15 mouse cellular contexts compared by ENCODE assay signal in genomic region chr2:141441896-141442295, GRCm38 (mm10).
"Had no signal": no experiment of that assay in that cellular context is flagged by ENCODE, and none has a peak within 500 bp of the region (broad histone marks: within the 10 kb centered on the region; RNA-seq: fewer than 3 reads in every experiment).

No protein-coding gene starts in this region.

- H3K4me2 ChIP-seq: liver, embryonic 13.5 days; midbrain, embryonic 13.5 days; neural tube, embryonic 12.5 days; stomach, embryonic 15.5 days had no signal

- H3K9ac ChIP-seq: liver, embryonic 13.5 days; midbrain, embryonic 13.5 days; neural tube, embryonic 12.5 days; stomach, embryonic 15.5 days had no signal

- H3K4me1 ChIP-seq: liver, embryonic 13.5 days; midbrain, embryonic 13.5 days; neural tube, embryonic 12.5 days; stomach, embryonic 15.5 days had no signal

- H3K36me3 ChIP-seq: liver, embryonic 13.5 days; midbrain, embryonic 13.5 days; neural tube, embryonic 12.5 days; stomach, embryonic 15.5 days had no signal

- ATAC-seq: midbrain, embryonic 13.5 days had no signal

- DNase-seq: kidney, adult 8-10 months; kidney, postnatal 25 days; layer of hippocampus, adult 9-11 months; liver, embryonic 13.5 days; lung, adult 2 months; lung, postnatal 14 days; lung, postnatal 4 days; retina, postnatal 1 day; right cerebral cortex, postnatal 25 days; spleen, adult 18-20 months; thymus, postnatal 36 days had no signal

- H3K27me3 ChIP-seq: liver, embryonic 13.5 days; midbrain, embryonic 13.5 days; neural tube, embryonic 12.5 days; stomach, embryonic 15.5 days had no signal

- H3K4me3 ChIP-seq: layer of hippocampus, adult 2 months; liver, embryonic 13.5 days; midbrain, embryonic 13.5 days; neural tube, embryonic 12.5 days; stomach, embryonic 15.5 days had no signal

- H3K27ac ChIP-seq: layer of hippocampus, adult 2 months; liver, embryonic 13.5 days; midbrain, embryonic 13.5 days; neural tube, embryonic 12.5 days; stomach, embryonic 15.5 days had no signal

- H3K9me3 ChIP-seq: liver, embryonic 13.5 days; midbrain, embryonic 13.5 days; neural tube, embryonic 12.5 days; stomach, embryonic 15.5 days had no signal
